In the genomic region with DNA sequence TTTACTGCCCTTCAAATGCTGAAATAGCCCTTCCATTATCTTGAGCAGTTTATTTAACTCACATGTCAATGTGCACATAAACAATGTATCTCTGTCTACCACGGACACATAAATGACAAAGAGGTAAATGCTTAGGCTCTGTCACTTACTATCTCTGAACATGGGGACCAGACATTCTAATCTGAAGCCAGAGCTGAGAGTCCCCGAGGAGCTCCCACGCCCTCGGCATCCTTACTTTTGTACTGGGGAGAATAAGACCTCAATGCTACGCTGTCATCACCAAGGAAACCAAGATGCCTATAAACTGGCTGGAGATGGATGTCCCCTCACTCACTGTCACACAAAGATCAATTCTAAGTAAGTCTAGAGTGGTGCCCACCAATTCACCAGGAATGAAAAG, we compare ENCODE assay signal across 20 mouse cellular contexts.
"Had no signal": no experiment of that assay in that cellular context is flagged by ENCODE, and none has a peak within 500 bp of the region (broad histone marks: within the 10 kb centered on the region; RNA-seq: fewer than 3 reads in every experiment).

No protein-coding gene starts in this region.

- H3K9ac ChIP-seq: kidney, embryonic 15.5 days; liver, embryonic 13.5 days; midbrain, embryonic 12.5 days had no signal

- H3K27me3 ChIP-seq: kidney, embryonic 15.5 days; liver, embryonic 13.5 days; midbrain, embryonic 12.5 days had no signal

- H3K9me3 ChIP-seq: kidney, embryonic 15.5 days; liver, embryonic 13.5 days; midbrain, embryonic 12.5 days had no signal

- H3K27ac ChIP-seq: kidney, embryonic 15.5 days; left cerebral cortex, adult 2 months; liver, embryonic 13.5 days; midbrain, embryonic 12.5 days; stomach, postnatal 0 days had no signal

- H3K4me2 ChIP-seq: kidney, embryonic 15.5 days; liver, embryonic 13.5 days; midbrain, embryonic 12.5 days had no signal

- H3K4me3 ChIP-seq: kidney, embryonic 15.5 days; left cerebral cortex, adult 2 months; liver, embryonic 13.5 days; midbrain, embryonic 12.5 days; myocyte had no signal

- H3K36me3 ChIP-seq: midbrain, embryonic 12.5 days had no signal

- DNase-seq: kidney, adult 11 months; kidney, adult 8-10 months; kidney, postnatal 10 days; kidney, postnatal 36 days; layer of hippocampus, postnatal 36 days; liver, embryonic 13.5 days; lung, adult 2 months; lung, postnatal 14 days; lung, postnatal 4 days; right cerebral cortex, adult 18-20 months; right cerebral cortex, postnatal 14 days; right cerebral cortex, postnatal 4 days; thymus, adult 2 months; thymus, postnatal 14 days; thymus, postnatal 4 days had no signal
